Mouse (Mus musculus) c-Kit-positive CD71-positive TER-119-positive erythroid progenitor cells, embryonic 14.5 days (primary cell): Measurements from ENCODE around the gene Klhl33.

Experiments used
- DNase-seq: peaks from one replicate; pipeline ENCODE4 v3.0.0-alpha.2; 2013; ENCODE audit warnings: low spot score

Klhl33 gene

GRCm38 (mm10) chr14:50855788-50856187 lies 41.5 kb downstream of the Klhl33 start:
- DNase-seq: no peak
